Mouse (Mus musculus): ENCODE data around the gene Ptprd.

DNA sequence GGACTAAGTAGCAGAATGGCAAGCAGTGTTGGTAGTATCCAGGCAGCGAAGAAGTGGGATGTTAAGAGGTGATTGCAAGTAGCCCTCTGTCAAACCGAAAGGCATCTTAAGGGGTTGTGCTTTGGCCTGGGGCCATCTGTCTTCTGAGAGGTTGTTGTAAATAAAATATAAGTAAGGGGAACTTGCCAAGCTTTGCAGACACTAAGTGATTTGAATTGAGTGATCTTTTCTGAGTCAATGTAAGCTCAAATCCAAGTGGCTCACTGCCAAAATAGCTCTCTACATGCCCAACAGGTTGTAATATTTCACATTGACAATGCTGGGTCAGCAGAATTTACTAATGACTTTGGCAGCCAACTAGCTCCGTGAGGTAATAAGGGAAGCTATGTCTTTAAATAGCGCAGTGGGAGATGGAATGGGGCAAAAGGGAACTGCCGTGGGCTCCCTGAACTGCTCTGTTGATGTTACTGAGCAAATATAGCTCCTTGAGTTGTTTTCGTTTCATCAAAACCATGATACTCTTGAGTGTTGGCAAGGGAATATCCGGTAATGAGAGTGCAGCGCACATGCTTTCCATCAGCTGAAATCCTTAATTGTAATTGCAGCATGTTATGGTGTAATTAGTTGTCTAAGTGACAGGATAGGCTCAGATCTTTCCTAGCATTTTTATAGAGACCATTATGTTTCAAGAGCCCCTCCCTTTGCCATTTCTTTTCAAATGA lies 952.4 kb downstream of the Ptprd start:
- TF ChIP-seq CTCF (conservative IDR thresholded peaks at IDR 0.05; ENCODE audit: low read length): no peak
- TF ChIP-seq NANOG (IDR thresholded peaks at IDR 0.05; ENCODE audit: borderline replicate concordance, low read length): no peak
- no peak for TF ChIP-seq POU5F1 (IDR thresholded peaks at IDR 0.05; ENCODE audit: borderline replicate concordance, low read length)
